Mouse (Mus musculus): Measurements from ENCODE around the gene Prr23a3.

DNA sequence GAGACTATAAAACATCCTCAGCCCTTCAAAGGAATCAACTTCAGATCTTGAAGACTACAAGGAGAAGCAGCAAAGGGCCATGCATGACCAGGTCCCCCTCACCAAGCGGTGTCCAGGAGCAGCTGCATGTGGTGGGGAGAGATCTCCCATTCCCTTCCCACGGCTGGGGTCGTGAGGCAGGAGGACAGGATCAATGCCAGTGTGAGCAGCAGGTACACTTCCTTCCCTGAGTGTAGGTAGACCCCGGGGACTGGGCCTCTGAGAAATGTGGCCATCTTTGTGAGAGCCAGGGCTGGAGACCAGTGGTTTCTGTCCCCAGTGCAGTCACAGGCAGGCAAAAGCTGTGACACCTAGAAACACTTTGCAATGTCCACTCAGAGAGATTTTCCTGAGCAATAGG, 44.1 kb upstream of the Prr23a3 start:
- no peak for TF ChIP-seq CTCF (IDR thresholded peaks at IDR 0.05; ENCODE audit: control insufficient read depth, insufficient read depth, low read length)
- no peak for TF ChIP-seq POLR2A (IDR thresholded peaks at IDR 0.05; ENCODE audit: borderline replicate concordance, control insufficient read depth, low read depth, low read length)
